Mouse (Mus musculus): ENCODE results near the gene Epop.
"Not testable (repeated sequence)": the region's sequence is repeated elsewhere in the genome, so short reads cannot be mapped to it uniquely, and the experiment has no call there.

Epop gene

DNA sequence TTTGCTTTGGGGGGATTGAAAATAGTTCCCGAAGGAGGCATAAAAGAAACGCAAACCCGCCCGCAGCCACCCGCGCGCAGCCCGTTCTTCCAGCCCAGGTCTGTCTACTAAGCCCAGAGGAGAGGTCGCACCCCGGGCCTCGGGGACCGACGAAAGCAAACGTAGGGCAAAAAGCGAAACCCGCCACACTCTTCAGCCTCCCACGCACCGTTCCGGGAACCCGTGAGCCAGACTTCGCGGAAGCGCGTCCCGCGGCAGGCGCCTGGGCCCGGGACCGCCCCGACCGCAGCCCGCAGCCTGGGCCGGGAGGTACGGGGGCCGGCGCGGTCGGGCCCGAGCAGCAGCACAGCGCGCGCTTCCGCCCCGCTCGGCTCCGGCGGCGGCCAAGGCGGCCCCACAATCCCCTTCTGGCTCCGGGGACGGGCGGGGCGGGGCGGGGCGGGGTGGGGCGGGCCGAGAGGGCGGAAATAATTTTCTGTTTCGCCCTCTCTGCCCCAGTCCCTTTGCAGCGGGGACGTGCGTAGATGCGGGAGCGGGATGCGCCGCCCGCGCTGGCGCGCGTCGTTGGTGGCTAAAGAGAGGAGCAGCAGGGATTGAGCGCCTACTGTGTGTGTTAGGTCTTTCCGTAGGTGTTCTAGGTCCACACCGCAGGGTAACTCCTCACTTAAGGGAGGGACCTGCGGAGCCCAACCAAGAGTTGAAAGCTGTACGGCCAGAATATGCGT is 30.6 kb upstream of the Epop start:
- peak; percentile 78 to 87 for DNase-seq

- DNase-seq, result no peak
These were observed 29.9 kb upstream of the Epop start for GRCm38 (mm10) chr11:97659267-97659989.

- no peak for DNase-seq
These were observed 29.3 kb upstream of the Epop start for GRCm38 (mm10) chr11:97658751-97659266.

DNA sequence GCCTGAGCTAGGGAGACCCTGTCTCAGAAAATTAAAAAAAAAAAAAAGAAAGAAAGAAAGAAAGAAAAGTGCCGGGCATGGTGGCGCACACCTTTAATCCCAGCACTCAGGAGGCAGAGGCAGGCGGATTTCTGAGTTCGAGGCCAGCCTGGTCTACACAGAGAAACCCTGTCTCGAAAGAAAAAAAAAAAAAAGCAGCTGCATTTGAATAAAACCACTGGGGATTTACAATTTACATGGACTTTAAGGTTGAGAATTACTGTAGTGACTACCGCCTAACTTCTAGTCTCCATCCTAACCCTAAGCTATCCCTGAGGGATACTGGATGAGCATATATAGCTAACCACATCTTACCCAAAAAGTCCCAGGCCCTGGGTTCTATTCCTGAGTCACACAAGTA is 28.5 kb upstream of the Epop start:
- DNase-seq, result not testable (repeated sequence)

GRCm38 (mm10) chr11:97657184-97657945 is 27.9 kb upstream of the Epop start:
- DNase-seq, result no peak

- no peak for DNase-seq
These were observed 26.9 kb upstream of the Epop start for GRCm38 (mm10) chr11:97656269-97656971.

- DNase-seq, result no peak
These were observed 24.7 kb upstream of the Epop start for GRCm38 (mm10) chr11:97654210-97654609.

DNA sequence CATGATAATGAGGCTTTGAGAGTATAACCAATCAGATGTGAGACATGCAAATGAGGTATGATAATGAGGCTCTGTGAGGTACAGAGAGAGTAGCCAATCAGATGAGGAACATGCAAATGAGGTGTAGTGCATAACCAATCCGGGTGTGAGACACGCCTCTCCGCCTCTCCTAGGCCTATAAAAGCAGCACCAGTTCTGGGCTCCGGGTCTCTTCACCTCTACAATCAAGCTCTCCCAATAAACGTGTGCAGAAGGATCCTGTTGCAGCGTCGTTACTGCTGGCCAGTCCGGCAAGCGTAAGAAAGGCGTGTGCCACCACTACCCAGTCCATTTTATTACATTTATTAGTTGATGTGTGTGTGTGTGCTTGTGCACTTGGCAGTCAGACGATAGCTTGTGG is 23.9 kb upstream of the Epop start:
- DNase-seq, result not testable (repeated sequence)

DNA sequence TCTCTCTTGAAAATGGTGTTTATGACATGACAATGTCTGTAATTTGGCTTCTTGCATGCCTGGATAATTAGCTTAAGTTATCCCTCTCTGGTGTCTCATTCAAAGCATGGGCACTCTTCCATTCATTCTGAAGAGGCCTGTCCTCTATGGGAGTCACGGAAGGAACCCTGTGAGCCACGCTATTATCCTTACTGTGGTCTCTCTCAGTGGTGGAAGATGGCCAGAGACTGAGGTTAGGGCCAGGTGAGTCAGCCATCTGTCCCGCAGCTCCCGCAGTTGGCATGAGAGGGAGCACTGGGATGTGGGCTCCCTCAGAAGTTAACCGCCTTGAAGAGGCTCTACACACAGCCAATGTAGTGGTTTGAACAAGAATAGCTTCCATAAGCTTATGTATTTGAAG is 20.8 kb upstream of the Epop start:
- no peak for DNase-seq

GRCm38 (mm10) chr11:97648541-97648940 is 19.0 kb upstream of the Epop start:
- DNase-seq, result not testable (repeated sequence)

- DNase-seq, result peak; percentile 73 to 77
These were observed 15.3 kb upstream of the Epop start for GRCm38 (mm10) chr11:97644834-97645233.

DNA sequence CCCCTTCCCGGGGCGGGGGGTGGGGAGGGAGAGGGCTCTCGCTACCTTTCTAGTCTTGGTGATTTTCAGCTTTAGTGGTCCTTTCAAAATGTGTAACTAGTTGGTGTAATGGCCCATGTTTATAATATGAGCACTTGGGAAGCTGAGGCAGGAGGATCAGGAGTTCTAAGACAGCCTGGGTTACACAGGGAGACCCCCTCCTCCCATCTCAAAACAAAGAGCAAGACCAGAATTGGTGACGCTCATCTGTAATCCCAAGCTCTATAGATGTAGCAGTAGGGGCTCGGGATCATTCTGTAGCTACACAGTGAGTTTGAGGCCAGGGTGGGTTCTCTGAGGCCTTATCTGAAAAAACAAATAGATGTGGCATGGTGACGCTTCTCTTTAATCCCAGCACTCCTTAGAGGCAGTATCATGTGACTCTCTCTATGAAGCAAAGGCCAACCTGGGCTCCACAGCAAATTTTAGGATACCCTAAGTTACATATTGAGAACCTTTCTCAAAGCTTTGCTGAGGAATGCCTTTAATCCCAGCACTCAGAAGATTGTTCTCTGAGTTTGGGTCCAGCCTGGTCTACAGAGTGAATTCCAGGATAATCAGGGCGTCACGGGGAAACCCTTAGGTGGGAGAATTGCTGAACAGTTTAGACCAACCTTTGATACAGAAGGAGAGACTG is 14.0 kb upstream of the Epop start:
- no peak for DNase-seq

DNA sequence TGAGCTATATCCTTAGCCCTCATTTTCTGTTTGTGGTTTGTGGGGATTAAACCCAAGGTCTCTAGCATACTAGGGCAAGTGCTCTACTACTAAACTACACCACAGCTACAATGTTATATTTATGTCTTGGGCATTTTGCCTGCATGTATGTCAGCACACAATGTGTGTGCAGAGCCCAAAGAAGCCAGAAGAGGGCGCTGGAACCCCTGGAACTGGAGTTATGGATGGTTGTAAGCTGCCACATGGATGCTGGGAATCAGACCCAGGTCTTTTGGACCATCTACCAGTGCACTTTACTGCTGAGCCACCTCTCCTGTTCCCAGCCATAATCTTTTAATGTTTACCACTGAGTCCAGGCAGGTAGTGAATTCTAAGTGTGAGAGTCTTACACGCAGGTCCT is 13.2 kb upstream of the Epop start:
- no peak for DNase-seq

DNA sequence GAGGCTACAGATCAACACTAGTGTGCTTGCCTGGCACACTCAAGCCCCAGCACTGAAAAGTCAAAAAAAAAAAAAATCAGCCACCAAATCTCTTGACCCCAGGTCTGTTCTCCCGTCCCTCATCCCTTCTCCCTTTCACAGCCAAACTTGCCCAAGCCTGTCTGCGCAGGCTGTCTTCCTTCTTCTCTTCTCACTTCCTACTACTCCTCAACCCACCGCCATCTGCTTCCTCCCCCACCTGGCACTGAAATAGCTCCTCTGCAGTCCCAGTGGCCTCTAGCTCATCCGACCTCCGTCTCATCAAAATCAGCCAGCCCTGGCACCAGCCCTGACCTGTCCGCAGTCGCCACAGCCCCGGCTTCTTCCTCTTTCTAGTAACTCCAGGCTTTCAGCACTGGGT is 12.2 kb upstream of the Epop start:
- no peak for DNase-seq

GRCm38 (mm10) chr11:97635468-97636019 is 6.0 kb upstream of the Epop start:
- no peak for DNase-seq

DNA sequence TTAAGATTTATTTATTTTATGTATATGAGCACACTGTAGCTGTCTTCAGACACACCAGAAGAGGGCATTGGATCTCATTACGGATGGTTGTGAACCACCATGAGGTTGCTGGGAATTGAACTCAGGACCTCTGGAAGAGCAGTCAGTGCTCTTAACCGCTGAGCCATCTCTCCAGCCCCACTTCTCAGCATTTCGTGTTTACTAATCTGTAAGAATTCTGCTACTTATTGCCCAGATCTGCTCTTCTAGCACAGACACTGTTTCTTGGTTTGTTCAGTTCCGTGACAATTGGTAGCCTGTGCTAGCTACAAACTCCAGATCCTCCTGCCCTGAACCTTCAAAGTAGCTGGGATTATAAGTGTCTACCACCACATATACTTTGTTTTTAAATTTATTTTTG is 2.9 kb upstream of the Epop start:
- DNase-seq, result not testable (repeated sequence)

- peak; percentile 81 to 85 for DNase-seq
These were observed 2.4 kb upstream of the Epop start for GRCm38 (mm10) chr11:97631938-97632337.

- DNase-seq, result no peak
These were observed 2.0 kb upstream of the Epop start for GRCm38 (mm10) chr11:97631500-97631899.

GRCm38 (mm10) chr11:97631046-97631445 is 1.5 kb upstream of the Epop start:
- DNase-seq, result no peak

DNA sequence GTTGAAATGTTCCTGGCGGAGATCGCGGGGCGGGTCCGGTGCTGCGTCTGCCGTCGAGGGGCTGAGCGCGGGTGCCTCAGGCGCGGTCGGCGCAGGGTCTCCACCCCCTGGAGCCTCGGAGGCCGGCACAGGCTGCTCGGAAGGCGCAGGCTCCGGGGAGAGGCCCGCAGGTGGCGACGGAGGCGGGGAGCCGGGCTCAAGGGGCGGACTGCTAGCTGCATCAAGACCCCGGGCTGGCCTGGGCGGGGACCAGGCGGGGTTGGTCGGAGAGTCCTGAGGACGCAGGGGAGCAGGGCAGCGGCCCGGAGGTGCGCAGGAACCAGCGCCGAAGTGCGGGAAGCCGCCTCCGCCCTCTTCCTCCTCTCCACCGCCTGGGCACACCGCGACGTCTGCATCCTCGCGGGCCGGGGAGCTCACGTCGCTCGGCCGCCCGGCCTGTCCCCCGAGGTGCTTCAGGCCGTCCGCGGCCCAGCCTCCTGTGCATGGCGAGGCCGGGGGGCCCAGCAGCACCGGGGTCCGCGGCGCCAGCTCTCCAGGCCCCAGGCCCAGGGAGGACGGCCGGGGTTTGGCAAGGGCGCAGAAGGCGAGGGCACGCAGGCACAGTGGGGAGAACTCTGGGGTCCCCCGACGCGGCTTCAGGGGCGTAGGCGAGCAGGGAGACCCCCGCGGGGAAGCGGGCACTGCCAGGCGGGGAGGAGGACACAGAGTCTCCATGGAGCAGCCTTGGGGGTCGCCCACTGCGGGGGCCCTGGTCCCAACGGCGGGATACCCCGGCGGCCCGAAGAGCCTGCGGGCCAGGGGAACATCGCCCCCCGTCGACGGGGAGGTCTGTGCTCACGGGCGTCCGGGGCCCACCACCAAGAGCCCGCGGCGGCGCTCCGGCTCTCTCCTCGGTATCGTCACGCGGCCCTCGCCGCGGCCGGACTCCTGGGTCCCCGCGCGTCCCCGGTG is 659 bp downstream of the Epop start:
- DNase-seq, result peak; percentile 15 to 38

DNA sequence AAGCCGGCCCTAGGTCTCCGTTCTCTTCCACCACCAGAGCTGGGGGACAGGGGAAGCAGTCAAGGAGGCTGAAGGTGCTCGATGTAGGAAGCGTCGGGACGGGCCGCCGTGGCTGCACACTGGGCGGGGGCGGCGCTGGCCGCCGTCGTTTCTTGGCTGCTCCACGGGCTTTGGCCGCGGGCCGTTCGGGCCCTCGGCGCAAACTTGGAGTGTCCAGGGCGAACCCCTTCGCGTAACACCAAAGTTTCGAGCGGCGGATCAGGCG is 1.3 kb downstream of the Epop start:
- DNase-seq, result peak in 1 of 2 experiments; percentile 11
